Mouse (Mus musculus): Measurements from ENCODE around the gene Nfe2l2. TPM values are rescaled to one million over a fixed set of nuclear protein-coding genes. Genes with fewer than 3 reads are reported as not detected.

Nfe2l2 gene
- total RNA-seq (2014; rRNA removed), result 8.9 and 9.0 TPM in 2 replicates
- polyA plus RNA-seq (2015; fragmentation: Nextera tagmentation; extraction: Ambion mirVana), result 11.3 and 12.5 TPM in 2 replicates

GRCm38 (mm10) chr2:75704234-75705161, at the start of gene Nfe2l2:
TSS of gene Nfe2l2 (minus strand) at chr2:75704641.
- H3K9me3 ChIP-seq (ENCODE audit: low read length), result 0 out of 2 replicates have a peak, but pooled peaks cover 2% of the 10 kb centered on the region
- peak within 1 kb of the TSS; percentile 82 for H3K4me2 ChIP-seq (ENCODE audit: low read depth, low read length, poor library complexity, severe bottlenecking)
- no peaks in the 10 kb centered on the region for H3K4me1 ChIP-seq (ENCODE audit: insufficient read depth, low read length)
- peak; percentile 32 for TF ChIP-seq CTCF (IDR thresholded peaks at IDR 0.05)
- H3K27me3 ChIP-seq (ENCODE audit: insufficient read depth, low read length), result no peaks in the 10 kb centered on the region
- H3K4me3 ChIP-seq (ENCODE audit: low read depth, low read length), result peak within 1 kb of the TSS; percentile 47
- DNase-seq (ENCODE audit: low spot score), result peak; percentile 81
- no peaks in the 10 kb centered on the region for H3K36me3 ChIP-seq (ENCODE audit: insufficient read depth, low read length)
- WGBS, result 1% methylated on average over 52 of the region's 58 CpGs
- H3K27ac ChIP-seq (ENCODE audit: low read depth, low read length), result peak within 1 kb of the TSS; percentile 77
- H3K9ac ChIP-seq (replicated peaks; ENCODE audit: low read length, poor library complexity, severe bottlenecking), result peak within 1 kb of the TSS; percentile 60
- peak; percentile 85 for ATAC-seq (ENCODE audit: low FRiP score)

DNA sequence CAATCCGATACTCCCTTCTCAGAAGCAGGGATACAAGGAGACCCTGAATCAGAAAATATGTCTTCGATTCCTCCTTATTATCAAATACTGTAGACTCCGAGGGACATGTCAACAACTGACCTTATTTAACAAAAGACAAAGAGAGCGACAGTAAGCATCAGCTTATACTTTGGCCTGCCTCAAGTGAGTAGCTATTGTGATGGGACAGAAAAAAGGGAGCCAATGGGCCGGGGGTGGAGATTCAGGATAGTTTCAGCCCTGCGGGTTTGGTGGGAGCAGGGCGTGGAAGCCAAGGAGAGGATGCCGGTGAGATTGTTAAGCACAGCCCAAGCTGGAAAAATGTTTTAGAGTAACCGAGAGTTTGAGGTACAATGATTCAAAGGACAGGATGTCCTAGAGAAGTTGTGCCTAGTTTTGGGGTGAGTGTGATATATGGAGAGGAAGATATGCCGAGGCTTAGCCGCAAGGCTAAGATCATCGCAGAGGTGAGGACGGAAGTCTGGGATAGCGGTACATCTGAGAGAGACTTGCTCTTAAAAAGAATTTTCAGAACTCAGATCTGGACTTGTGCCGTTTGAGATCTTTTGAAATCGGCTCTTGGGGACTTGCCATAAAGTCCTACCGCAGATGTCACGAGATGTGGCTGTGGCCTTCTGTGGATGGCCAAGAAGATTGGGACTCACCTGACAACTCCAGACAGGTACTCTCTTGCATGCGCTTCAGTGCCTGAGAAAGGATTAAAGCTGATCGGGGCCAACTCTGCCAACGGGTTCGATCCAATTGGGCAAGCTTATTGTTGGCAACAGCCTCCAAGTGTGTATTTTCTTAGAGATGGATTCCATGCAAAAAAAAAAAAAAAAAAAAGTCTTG, 48.1 kb upstream of the Nfe2l2 start:
- no peaks in the 10 kb centered on the region for H3K36me3 ChIP-seq (ENCODE audit: insufficient read depth, low read length)
- H3K4me3 ChIP-seq (ENCODE audit: low read depth, low read length), result no peak overlapping the region
- no peak for DNase-seq (ENCODE audit: low spot score)
- H3K4me1 ChIP-seq (ENCODE audit: insufficient read depth, low read length), result no peaks in the 10 kb centered on the region
- no peaks in the 10 kb centered on the region for H3K9me3 ChIP-seq (ENCODE audit: low read length)
- no peak overlapping the region for H3K9ac ChIP-seq (replicated peaks; ENCODE audit: low read length, poor library complexity, severe bottlenecking)
- no peaks in the 10 kb centered on the region for H3K27me3 ChIP-seq (ENCODE audit: insufficient read depth, low read length)
- ATAC-seq (ENCODE audit: low FRiP score), result no peak
- no peak overlapping the region for H3K27ac ChIP-seq (ENCODE audit: low read depth, low read length)
- 89% methylated on average over 22 of the region's 22 CpGs for WGBS
- no peak overlapping the region for H3K4me2 ChIP-seq (ENCODE audit: low read depth, low read length, poor library complexity, severe bottlenecking)
- TF ChIP-seq CTCF (IDR thresholded peaks at IDR 0.05), result no peak

- H3K27me3 ChIP-seq (ENCODE audit: insufficient read depth, low read length), result no peaks in the 10 kb centered on the region
Measured at GRCm38 (mm10) chr2:75751896-75752295, 47.5 kb upstream of the Nfe2l2 start.

DNA sequence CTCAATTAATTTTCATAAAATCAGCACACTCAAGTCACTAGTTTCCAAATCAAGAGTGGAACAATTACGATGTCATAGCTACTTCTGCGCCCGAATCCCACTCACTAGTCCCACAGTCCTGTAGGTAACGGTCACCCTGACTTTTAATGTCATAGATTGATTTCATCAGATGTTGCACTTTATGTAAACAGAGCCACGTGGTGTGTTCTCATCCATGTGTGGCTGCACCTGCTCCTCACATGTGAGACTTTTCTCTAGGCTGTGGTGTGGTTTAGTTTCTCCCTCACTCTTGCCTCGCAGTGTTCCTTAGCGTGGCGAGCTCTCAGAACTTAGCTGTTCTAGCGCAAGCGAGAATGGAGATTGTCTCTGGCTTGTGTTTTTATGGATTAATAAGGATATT, 46.4 kb upstream of the Nfe2l2 start:
- no peaks in the 10 kb centered on the region for H3K9me3 ChIP-seq (ENCODE audit: low read length)
- no peaks in the 10 kb centered on the region for H3K36me3 ChIP-seq (ENCODE audit: insufficient read depth, low read length)
- no peaks in the 10 kb centered on the region for H3K4me1 ChIP-seq (ENCODE audit: insufficient read depth, low read length)
- no peak overlapping the region for H3K27ac ChIP-seq (ENCODE audit: low read depth, low read length)
- H3K4me3 ChIP-seq (ENCODE audit: low read depth, low read length), result no peak overlapping the region
- H3K4me2 ChIP-seq (ENCODE audit: low read depth, low read length, poor library complexity, severe bottlenecking), result no peak overlapping the region
- DNase-seq (ENCODE audit: low spot score) (no peak), ATAC-seq (ENCODE audit: low FRiP score) (no peak)
- 91% methylated on average over 10 of the region's 10 CpGs for WGBS
- no peaks in the 10 kb centered on the region for H3K27me3 ChIP-seq (ENCODE audit: insufficient read depth, low read length)
- no peak for TF ChIP-seq CTCF (IDR thresholded peaks at IDR 0.05)
- no peak overlapping the region for H3K9ac ChIP-seq (replicated peaks; ENCODE audit: low read length, poor library complexity, severe bottlenecking)

More at GRCm38 (mm10) chr2:75751896-75752295, 47.5 kb upstream of the Nfe2l2 start:
- TF ChIP-seq CTCF (IDR thresholded peaks at IDR 0.05), result no peak
- no peaks in the 10 kb centered on the region for H3K36me3 ChIP-seq (ENCODE audit: insufficient read depth, low read length)
- no peak overlapping the region for H3K4me2 ChIP-seq (ENCODE audit: low read depth, low read length, poor library complexity, severe bottlenecking)
- no peak overlapping the region for H3K4me3 ChIP-seq (ENCODE audit: low read depth, low read length)
- 71% methylated on average over 6 of the region's 6 CpGs for WGBS
- no peak overlapping the region for H3K9ac ChIP-seq (replicated peaks; ENCODE audit: low read length, poor library complexity, severe bottlenecking)
- DNase-seq (ENCODE audit: low spot score), result no peak
- no peaks in the 10 kb centered on the region for H3K4me1 ChIP-seq (ENCODE audit: insufficient read depth, low read length)
- ATAC-seq (ENCODE audit: low FRiP score), result no peak
- H3K27ac ChIP-seq (ENCODE audit: low read depth, low read length), result no peak overlapping the region
- H3K9me3 ChIP-seq (ENCODE audit: low read length), result no peaks in the 10 kb centered on the region

GRCm38 (mm10) chr2:75750043-75750718, 45.7 kb upstream of the Nfe2l2 start:
- no peak for TF ChIP-seq CTCF (IDR thresholded peaks at IDR 0.05)
- H3K4me3 ChIP-seq (ENCODE audit: low read depth, low read length), result no peak overlapping the region
- no peak overlapping the region for H3K9ac ChIP-seq (replicated peaks; ENCODE audit: low read length, poor library complexity, severe bottlenecking)
- 71% methylated on average over 2 of the region's 2 CpGs for WGBS
- no peaks in the 10 kb centered on the region for H3K4me1 ChIP-seq (ENCODE audit: insufficient read depth, low read length)
- DNase-seq (ENCODE audit: low spot score), result no peak
- ATAC-seq (ENCODE audit: low FRiP score), result no peak
- no peaks in the 10 kb centered on the region for H3K9me3 ChIP-seq (ENCODE audit: low read length)
- no peaks in the 10 kb centered on the region for H3K36me3 ChIP-seq (ENCODE audit: insufficient read depth, low read length)
- no peak overlapping the region for H3K4me2 ChIP-seq (ENCODE audit: low read depth, low read length, poor library complexity, severe bottlenecking)
- H3K27ac ChIP-seq (ENCODE audit: low read depth, low read length), result no peak overlapping the region
- no peaks in the 10 kb centered on the region for H3K27me3 ChIP-seq (ENCODE audit: insufficient read depth, low read length)

Measured in midbrain, postnatal 0 days (tissue).